Mouse (Mus musculus) forebrain, embryonic 14.5 days (tissue): ENCODE measurements around the gene Prr36. TPM values are rescaled to one million over a fixed set of nuclear protein-coding genes. Genes with fewer than 3 reads are reported as not detected.

Experiments
- ATAC-seq: fragments of 200-750 bp; cut with Nextera tagmentation; 2 replicates; pipeline ENCODE4 v1.8.0; 2017; ENCODE audit warnings: mild to moderate bottlenecking, moderate library complexity
- DNase-seq: peaks from one replicate; pipeline ENCODE4 v3.0.0-alpha.2; 2015; ENCODE audit warnings: low spot score
- H3K27ac ChIP-seq: fragments of 300-500 bp; sonication (generic); 2 replicates; pipeline ENCODE4 v1.5.1; 2014; ENCODE audit warnings: low read depth, mild to moderate bottlenecking, control low read depth, low read length, moderate library complexity
- H3K27me3 ChIP-seq: fragments of 300-500 bp; sonication (generic); replicated peaks from 2 replicates; pipeline ENCODE4 v1.6.1; 2014; ENCODE audit warnings: low read length, control low read depth, mixed read lengths; ENCODE audit not compliant: control insufficient read depth, insufficient read depth
- H3K36me3 ChIP-seq: fragments of 300-500 bp; sonication (generic); 2 replicates; pipeline ENCODE4 v1.6.1; 2014; ENCODE audit warnings: low read length, control low read depth; ENCODE audit not compliant: control insufficient read depth, insufficient read depth
- H3K4me1 ChIP-seq: fragments of 300-500 bp; sonication (generic); 2 replicates; pipeline ENCODE4 v1.6.1; 2014; ENCODE audit warnings: antibody characterized with exemption, low read length, control low read depth; ENCODE audit not compliant: control insufficient read depth, insufficient read depth
- H3K4me2 ChIP-seq: fragments of 300-500 bp; sonication (generic); 2 replicates; pipeline ENCODE4 v1.6.1; 2014; ENCODE audit warnings: mild to moderate bottlenecking, control low read depth, low read length
- H3K4me3 ChIP-seq: fragments of 300-500 bp; sonication (generic); 2 replicates; pipeline ENCODE4 v1.5.1; 2014; ENCODE audit warnings: low read depth, low read length, control low read depth
- H3K9ac ChIP-seq: fragments of 300-500 bp; sonication (generic); 2 replicates; pipeline ENCODE4 v1.6.1; 2014; ENCODE audit warnings: mild to moderate bottlenecking, low read length, control low read depth, moderate library complexity
- H3K9me3 ChIP-seq: fragments of 300-500 bp; sonication (generic); replicated peaks from 2 replicates; pipeline ENCODE4 v1.6.1; 2016; ENCODE audit warnings: low read length, control low read depth, mixed read lengths; ENCODE audit not compliant: control insufficient read depth
- WGBS: fragments of 180-500 bp; shearing (Covaris S2); extraction: QIAGEN DNeasy Blood & Tissue Kit; methylation state at CpG from one replicate; pipeline ENCODE4 v1.1.7; 2014; 5-methylcytosine and 5-hydroxymethylcytosine counted together
- polyA plus RNA-seq: library from polyadenylated mRNA; unstranded; fragments of >200 nt; fragmentation: Nextera tagmentation; extraction: Ambion mirVana; gene quantifications from 2 replicates; pipeline ENCODE4 v1.2.1, GENCODE M21; 2014

Prr36 gene
- 25.3 and 38.7 TPM in 2 replicates for polyA plus RNA-seq

GRCm38 (mm10) chr8:4216791-4217621, at the start of gene Prr36:
TSS of gene Prr36 (minus strand) at chr8:4217459.
- peak; percentile 90 for ATAC-seq
- Histone ChIP-seq H3K9me3 (no peaks in the 10 kb centered on the region), H3K9ac (peak within 1 kb of the TSS; percentile 95), H3K36me3 (peaks cover 15% of the 10 kb centered on the region), H3K4me2 (peak within 1 kb of the TSS; percentile 83), H3K4me1 (peaks cover 37% of the 10 kb centered on the region), H3K4me3 (peak within 1 kb of the TSS; percentile 71), H3K27me3 (no peaks in the 10 kb centered on the region), H3K27ac (peak within 1 kb of the TSS; percentile 96)
- WGBS: under 1% methylated on average over 41 of the region's 44 CpGs
- peak; percentile 92 for DNase-seq

DNA sequence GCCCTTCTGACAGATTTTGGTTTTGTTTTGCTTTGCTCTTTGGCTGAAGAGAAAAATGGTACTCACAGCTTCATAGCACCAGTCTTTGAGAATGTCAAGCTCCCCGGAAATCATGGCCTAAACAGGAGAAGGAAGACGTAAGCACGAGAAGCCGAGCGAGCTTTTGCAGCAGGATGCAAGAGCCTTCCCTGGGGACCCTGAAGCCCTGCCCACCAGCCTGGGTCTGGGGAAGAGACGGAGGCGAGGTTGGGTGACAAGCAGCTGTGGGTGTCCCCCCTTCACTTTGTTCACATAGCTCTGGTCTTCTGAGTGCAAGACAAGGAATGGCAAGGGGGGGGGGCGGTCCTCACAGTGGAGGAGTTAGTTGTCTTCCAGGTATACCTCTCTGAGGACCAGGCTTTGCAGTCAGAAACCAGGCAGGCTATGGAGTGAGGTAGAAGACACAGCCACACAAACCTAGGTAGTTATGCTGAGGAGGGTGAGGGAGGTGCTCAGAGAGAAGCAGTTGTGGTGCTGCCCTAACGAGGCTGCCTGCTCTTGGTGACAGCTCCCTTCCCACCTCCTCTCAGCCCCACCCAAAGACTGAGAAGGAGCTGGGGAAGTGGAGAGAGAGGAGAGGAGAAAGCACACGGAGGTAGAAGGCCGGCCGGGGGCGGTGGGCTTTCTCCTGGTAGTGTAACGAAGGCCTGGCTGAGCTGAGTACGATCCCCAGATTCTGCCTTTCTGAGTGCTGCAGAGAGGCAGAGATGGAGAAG, 48.1 kb upstream of the Prr36 start:
- no peak for DNase-seq
- WGBS: 91% methylated on average over 15 of the region's 15 CpGs

GRCm38 (mm10) chr8:4263105-4263791, 46.0 kb upstream of the Prr36 start:
- ATAC-seq (no peak), DNase-seq (no peak)
- H3K4me3 ChIP-seq: no peak overlapping the region
- H3K4me2 ChIP-seq: no peak overlapping the region
- no peaks in the 10 kb centered on the region for H3K27me3 ChIP-seq
- H3K4me1 ChIP-seq: 0 out of 2 replicates have a peak, but pooled peaks cover 3% of the 10 kb centered on the region
- H3K9ac ChIP-seq: no peak overlapping the region
- peaks cover 83% of the 10 kb centered on the region for H3K36me3 ChIP-seq
- H3K27ac ChIP-seq: no peak overlapping the region
- H3K9me3 ChIP-seq: no peaks in the 10 kb centered on the region
- WGBS: 90% methylated on average over 8 of the region's 8 CpGs

More for the DNA sequence above, 48.1 kb upstream of the Prr36 start:
- no peak for ATAC-seq
- no peak overlapping the region for H3K27ac ChIP-seq
- H3K9ac ChIP-seq: no peak overlapping the region
- peaks cover 96% of the 10 kb centered on the region for H3K36me3 ChIP-seq
- H3K4me1 ChIP-seq: no peaks in the 10 kb centered on the region
- no peaks in the 10 kb centered on the region for H3K9me3 ChIP-seq
- H3K4me3 ChIP-seq: no peak overlapping the region
- H3K27me3 ChIP-seq: no peaks in the 10 kb centered on the region
- H3K4me2 ChIP-seq: no peak overlapping the region

DNA sequence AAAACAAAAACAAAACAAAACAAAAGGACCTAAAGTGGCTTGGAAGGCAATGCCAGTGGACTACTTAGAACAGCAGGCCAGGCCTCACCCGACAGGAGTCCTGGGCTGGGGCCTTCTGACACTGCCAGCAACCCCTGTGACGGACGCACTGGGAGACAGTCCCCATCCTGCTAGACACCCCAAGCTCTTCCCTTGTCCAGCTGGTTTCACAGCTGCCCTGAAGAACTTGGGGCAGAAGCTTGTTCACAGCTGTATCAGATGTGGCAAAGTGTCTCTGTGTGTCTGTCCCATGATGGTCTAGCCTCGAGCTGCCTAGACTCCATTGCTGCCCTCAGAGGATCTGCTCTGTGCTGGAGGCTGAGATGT, 42.5 kb upstream of the Prr36 start:
- Histone ChIP-seq H3K4me3 (no peak overlapping the region), H3K4me2 (peak overlapping the region; percentile 74; the same call in 1 of the 2 replicates), H3K4me1 (peaks cover 18% of the 10 kb centered on the region), H3K27me3 (no peaks in the 10 kb centered on the region), H3K9me3 (no peaks in the 10 kb centered on the region), H3K36me3 (peaks cover 78% of the 10 kb centered on the region), H3K27ac (peak overlapping the region; percentile 97), H3K9ac (peak overlapping the region; percentile 96; the same call in 1 of the 2 replicates)
- no peak for ATAC-seq
- no peak for DNase-seq
- 73% methylated on average over 4 of the region's 4 CpGs for WGBS

DNA sequence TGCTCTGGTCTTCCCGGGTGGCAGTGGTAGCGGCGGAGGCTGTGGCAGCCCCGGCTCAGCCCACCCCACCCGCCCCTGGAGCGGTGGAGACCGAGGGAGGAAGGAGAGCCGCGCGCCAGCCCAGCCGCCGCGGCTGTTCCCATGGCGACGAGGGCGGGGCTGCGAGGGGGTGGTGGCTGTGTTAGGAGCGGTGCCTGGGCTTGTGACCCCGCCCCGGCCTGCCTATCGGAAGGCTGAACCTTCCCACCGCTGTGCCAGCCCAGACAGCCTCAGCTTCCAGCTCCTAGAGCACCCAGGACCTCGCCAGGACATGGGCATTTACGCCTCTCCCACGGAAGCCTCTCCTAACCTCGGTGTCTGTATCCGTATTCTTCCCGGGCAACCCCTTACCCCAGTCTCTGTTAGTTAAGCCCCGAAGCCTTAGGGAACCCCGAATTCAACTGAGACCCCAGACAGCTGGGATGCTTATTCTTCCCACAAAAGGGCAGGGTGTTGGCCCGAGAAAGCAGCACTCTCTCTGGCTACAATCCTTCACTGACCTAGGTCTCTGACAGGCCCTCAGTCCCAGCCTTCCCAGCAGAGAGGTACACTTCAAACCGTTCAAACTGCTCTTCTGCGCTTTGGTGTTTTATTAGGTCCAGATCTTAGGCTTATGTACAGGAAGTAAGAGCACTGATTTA, 42.0 kb upstream of the Prr36 start, which contains the start of gene Ctxn1:
Ctxn1 (minus strand) TSS at position 150 of the 680 bp plus-strand sequence.
- DNase-seq (peak; percentile 95), ATAC-seq (peak; percentile 92)
- H3K9ac ChIP-seq: peak within 1 kb of the TSS; percentile 96
- H3K9me3 ChIP-seq: no peaks in the 10 kb centered on the region
- H3K4me2 ChIP-seq: peak within 1 kb of the TSS; percentile 74
- peak within 1 kb of the TSS; percentile 93 for H3K4me3 ChIP-seq
- peak within 1 kb of the TSS; percentile 97 for H3K27ac ChIP-seq
- 7% methylated on average over 32 of the region's 33 CpGs for WGBS
- H3K36me3 ChIP-seq: peaks cover 78% of the 10 kb centered on the region
- H3K27me3 ChIP-seq: no peaks in the 10 kb centered on the region
- peaks cover 20% of the 10 kb centered on the region for H3K4me1 ChIP-seq

GRCm38 (mm10) chr8:4258678-4259077, 41.4 kb upstream of the Prr36 start:
- Histone ChIP-seq H3K4me2 (peak overlapping the region; percentile 74), H3K27me3 (no peaks in the 10 kb centered on the region), H3K4me3 (peak overlapping the region; percentile 93), H3K27ac (peak overlapping the region; percentile 97), H3K9ac (peak overlapping the region; percentile 96), H3K9me3 (no peaks in the 10 kb centered on the region), H3K4me1 (peaks cover 25% of the 10 kb centered on the region), H3K36me3 (peaks cover 72% of the 10 kb centered on the region)
- peak; percentile 75 for ATAC-seq
- no peak for DNase-seq
- under 1% methylated on average over 31 of the region's 32 CpGs for WGBS

GRCm38 (mm10) chr8:4258233-4258632, 41.0 kb upstream of the Prr36 start:
- H3K9ac ChIP-seq: peak overlapping the region; percentile 96
- peaks cover 68% of the 10 kb centered on the region for H3K36me3 ChIP-seq
- H3K4me1 ChIP-seq: peaks cover 25% of the 10 kb centered on the region
- 2% methylated on average over 35 of the region's 35 CpGs for WGBS
- peak overlapping the region; percentile 74 for H3K4me2 ChIP-seq
- DNase-seq (peak; percentile 84), ATAC-seq (peak; percentile 71)
- H3K9me3 ChIP-seq: no peaks in the 10 kb centered on the region
- H3K27ac ChIP-seq: peak overlapping the region; percentile 97
- peak overlapping the region; percentile 93 for H3K4me3 ChIP-seq
- no peaks in the 10 kb centered on the region for H3K27me3 ChIP-seq

- Histone ChIP-seq H3K9me3 (no peaks in the 10 kb centered on the region), H3K27ac (peak overlapping the region; percentile 97), H3K4me1 (peaks cover 25% of the 10 kb centered on the region), H3K4me2 (peak overlapping the region; percentile 74), H3K9ac (peak overlapping the region; percentile 96), H3K27me3 (no peaks in the 10 kb centered on the region), H3K4me3 (peak overlapping the region; percentile 93), H3K36me3 (peaks cover 60% of the 10 kb centered on the region)
- ATAC-seq: no peak
- WGBS: 70% methylated on average over 4 of the region's 4 CpGs
- no peak for DNase-seq
Observed at GRCm38 (mm10) chr8:4257350-4257749, 40.1 kb upstream of the Prr36 start.
